Mouse (Mus musculus): ENCODE data around the gene Cxcr6.

GRCm38 (mm10) chr9:123818601-123819000 is 12.3 kb downstream of the Cxcr6 start:
- TF ChIP-seq CTCF (IDR thresholded peaks at IDR 0.05; ENCODE audit: extremely low read depth, insufficient read depth, low read length) (no peak), POLR2A (IDR thresholded peaks at IDR 0.05; ENCODE audit: extremely low read depth, insufficient read depth, low read length) (no peak)

Data from cortical plate, adult 2 months (tissue).